Mouse (Mus musculus): ENCODE results near the gene Tbc1d10b. TPM values are rescaled to one million over a fixed set of nuclear protein-coding genes. Genes with fewer than 3 reads are reported as not detected.
A peak's percentile ranks its signal among the peaks of the same experiment; 100 is the strongest.

Tbc1d10b gene
- total and polyA plus RNA-seq, 3 experiments: 18.2 to 28.0 (median 25.6) TPM

- Histone ChIP-seq H3K9me3 (replicated peaks; ENCODE audit: low read length) (no peaks in the 10 kb centered on the region), H3K27ac (ENCODE audit: insufficient read depth, low read depth) (peak overlapping the region; percentile 31), H3K27me3 (replicated peaks) (no peaks in the 10 kb centered on the region), H3K4me1 (ENCODE audit: control insufficient read depth in 1 of 2, insufficient read depth in 2 of 2) (peaks cover 8 to 32% of the 10 kb centered on the region in 2 experiments), H3K4me2 (ENCODE audit: insufficient read depth, low read depth, poor library complexity, severe bottlenecking) (peak overlapping the region; percentile 91), H3K9ac (ENCODE audit: insufficient read depth, low read depth) (peak overlapping the region; percentile 85), H3K4me3 (replicated peaks in 1 of 3; ENCODE audit: low read depth in 2 of 3, low read length in 2 of 3, poor library complexity in 1 of 3) (peak overlapping the region; percentile 68 to 90 (median 79)), H3K79me2 (replicated peaks; ENCODE audit: control insufficient read depth, extremely low read depth, insufficient read depth, poor library complexity, severe bottlenecking) (peaks cover 35% of the 10 kb centered on the region), H3K36me3 (replicated peaks in 1 of 2; ENCODE audit: control insufficient read depth in 1 of 2, insufficient read depth in 1 of 2, low read length in 1 of 2) (peaks cover 14 to 26% of the 10 kb centered on the region in 2 experiments)
- TF ChIP-seq BHLHE40 (IDR thresholded peaks at IDR 0.05; ENCODE audit: low read depth, low read length) (no peak), MAFK (IDR thresholded peaks at IDR 0.05; ENCODE audit: insufficient replicate concordance, low read length) (no peak), MXI1 (IDR thresholded peaks at IDR 0.05; ENCODE audit: low read depth, low read length) (peak; percentile 35; the same call in 1 of the 2 replicates), UBTF (IDR thresholded peaks at IDR 0.05; ENCODE audit: low read depth, low read length) (0 out of 2 replicates have a peak, but pooled peaks have one; percentile 17)
- in situ Hi-C loops (cut with MboI; ENCODE audit: low pct_ligation_motif_present, low pct_unique_long_range_greater_than_20kb, low sequenced_read_pairs): no loop called here
- dilution Hi-C loops (cut with MboI; ENCODE audit: extremely low pct_ligation_motif_present, extremely low pct_unique_long_range_greater_than_20kb, low sequenced_read_pairs): no loop called here
- no peak for DNase-seq (ENCODE audit: extremely low read depth)
These were observed 634 bp downstream of the Tbc1d10b start for GRCm38 (mm10) chr7:127207374-127208294.

- Histone ChIP-seq H3K27ac (ENCODE audit: insufficient read depth, low read depth) (no peak overlapping the region), H3K36me3 (replicated peaks in 1 of 2; ENCODE audit: control insufficient read depth in 1 of 2, insufficient read depth in 1 of 2, low read length in 1 of 2) (peaks cover 16 to 31% of the 10 kb centered on the region in 2 experiments), H3K9ac (ENCODE audit: insufficient read depth, low read depth) (peak overlapping the region; percentile 85), H3K9me3 (replicated peaks; ENCODE audit: low read length) (no peaks in the 10 kb centered on the region), H3K4me1 (ENCODE audit: control insufficient read depth in 1 of 2, insufficient read depth in 2 of 2) (peaks cover 8 to 32% of the 10 kb centered on the region in 2 experiments), H3K79me2 (replicated peaks; ENCODE audit: control insufficient read depth, extremely low read depth, insufficient read depth, poor library complexity, severe bottlenecking) (peaks cover 35% of the 10 kb centered on the region), H3K4me3 (replicated peaks in 1 of 3; ENCODE audit: low read depth in 2 of 3, low read length in 2 of 3, poor library complexity in 1 of 3) (peak overlapping the region; percentile 68 to 90 (median 79)), H3K4me2 (ENCODE audit: insufficient read depth, low read depth, poor library complexity, severe bottlenecking) (peak overlapping the region; percentile 91), H3K27me3 (replicated peaks) (no peaks in the 10 kb centered on the region)
- dilution Hi-C loops (cut with MboI; ENCODE audit: extremely low pct_ligation_motif_present, extremely low pct_unique_long_range_greater_than_20kb, low sequenced_read_pairs): no loop called here
- in situ Hi-C loops (cut with MboI; ENCODE audit: low pct_ligation_motif_present, low pct_unique_long_range_greater_than_20kb, low sequenced_read_pairs): no loop called here
- DNase-seq (ENCODE audit: extremely low read depth): no peak
- no peak for TF ChIP-seq MXI1 (IDR thresholded peaks at IDR 0.05; ENCODE audit: low read depth, low read length)
- no peak for TF ChIP-seq RAD21 (IDR thresholded peaks at IDR 0.05; ENCODE audit: low read depth, low read length)
- no peak for TF ChIP-seq GABPA (IDR thresholded peaks at IDR 0.05; ENCODE audit: insufficient replicate concordance, low read depth, low read length)
- no peak for TF ChIP-seq CHD2 (IDR thresholded peaks at IDR 0.05; ENCODE audit: low read length)
These were observed 1.7 kb downstream of the Tbc1d10b start for GRCm38 (mm10) chr7:127206606-127207005.

- Histone ChIP-seq H3K27ac (ENCODE audit: insufficient read depth, low read depth) (no peak overlapping the region), H3K27me3 (replicated peaks) (no peaks in the 10 kb centered on the region), H3K9me3 (replicated peaks; ENCODE audit: low read length) (no peaks in the 10 kb centered on the region), H3K4me2 (ENCODE audit: insufficient read depth, low read depth, poor library complexity, severe bottlenecking) (peak overlapping the region; percentile 94), H3K79me2 (replicated peaks; ENCODE audit: control insufficient read depth, extremely low read depth, insufficient read depth, poor library complexity, severe bottlenecking) (peaks cover 27% of the 10 kb centered on the region), H3K36me3 (replicated peaks in 1 of 2; ENCODE audit: control insufficient read depth in 1 of 2, insufficient read depth in 1 of 2, low read length in 1 of 2) (peaks cover 73 to 81% of the 10 kb centered on the region in 2 experiments), H3K4me3 (replicated peaks in 1 of 3; ENCODE audit: low read depth in 2 of 3, low read length in 2 of 3, poor library complexity in 1 of 3) (peak overlapping the region; percentile 63 to 70 (median 68)), H3K9ac (ENCODE audit: insufficient read depth, low read depth) (peak overlapping the region; percentile 99), H3K4me1 (ENCODE audit: control insufficient read depth in 1 of 2, insufficient read depth in 2 of 2) (peaks cover 6 to 45% of the 10 kb centered on the region in 2 experiments; a peak in 3 of 4 replicates)
- dilution Hi-C loops (cut with MboI; ENCODE audit: extremely low pct_ligation_motif_present, extremely low pct_unique_long_range_greater_than_20kb, low sequenced_read_pairs): no loop called here
- DNase-seq (ENCODE audit: extremely low read depth): no peak
- TF ChIP-seq SIN3A (IDR thresholded peaks at IDR 0.05; ENCODE audit: low read length) (no peak), ELF1 (IDR thresholded peaks at IDR 0.05; ENCODE audit: low read depth, low read length) (no peak), TCF12 (IDR thresholded peaks at IDR 0.05; ENCODE audit: low read depth, low read length) (no peak), MAX (IDR thresholded peaks at IDR 0.05; ENCODE audit: low read length) (no peak), MXI1 (IDR thresholded peaks at IDR 0.05; ENCODE audit: low read depth, low read length) (no peak), EP300 (IDR thresholded peaks at IDR 0.05; ENCODE audit: low read length) (no peak), KAT2A (IDR thresholded peaks at IDR 0.05; ENCODE audit: insufficient replicate concordance, low read length) (no peak), ZMIZ1 (IDR thresholded peaks at IDR 0.05; ENCODE audit: low read depth, low read length) (no peak), POLR2A (IDR thresholded peaks at IDR 0.05; ENCODE audit: low read depth, low read length) (no peak), PAX5 (IDR thresholded peaks at IDR 0.05; ENCODE audit: low read length) (no peak), E2F4 (IDR thresholded peaks at IDR 0.05; ENCODE audit: insufficient replicate concordance, low read depth, low read length) (no peak), BHLHE40 (IDR thresholded peaks at IDR 0.05; ENCODE audit: low read depth, low read length) (no peak), MEF2A (IDR thresholded peaks at IDR 0.05; ENCODE audit: borderline replicate concordance, low read depth, low read length) (no peak), CHD1 (IDR thresholded peaks at IDR 0.05; ENCODE audit: low read depth, low read length) (no peak), RCOR1 (conservative IDR thresholded peaks at IDR 0.05; ENCODE audit: low read depth, low read length) (no peak), RAD21 (IDR thresholded peaks at IDR 0.05; ENCODE audit: low read depth, low read length) (no peak)
- in situ Hi-C loops (cut with MboI; ENCODE audit: low pct_ligation_motif_present, low pct_unique_long_range_greater_than_20kb, low sequenced_read_pairs): no loop called here
These were observed 11.8 kb downstream of the Tbc1d10b start for GRCm38 (mm10) chr7:127196484-127196883.
